Mouse (Mus musculus) liver, postnatal 0 days (tissue): ENCODE data around the gene Pradc1.

ENCODE experiments used
- CTCF ChIP-seq: sonication (generic); IDR thresholded peaks from 2 replicates; pipeline ENCODE4 v1.5.1; 2016; ENCODE audit warnings: antibody characterized with exemption, low read depth
- EP300 ChIP-seq: IDR thresholded peaks from 2 replicates; pipeline ENCODE4 v1.6.1; 2016; ENCODE audit warnings: antibody characterized with exemption, low read depth, mild to moderate bottlenecking

DNA sequence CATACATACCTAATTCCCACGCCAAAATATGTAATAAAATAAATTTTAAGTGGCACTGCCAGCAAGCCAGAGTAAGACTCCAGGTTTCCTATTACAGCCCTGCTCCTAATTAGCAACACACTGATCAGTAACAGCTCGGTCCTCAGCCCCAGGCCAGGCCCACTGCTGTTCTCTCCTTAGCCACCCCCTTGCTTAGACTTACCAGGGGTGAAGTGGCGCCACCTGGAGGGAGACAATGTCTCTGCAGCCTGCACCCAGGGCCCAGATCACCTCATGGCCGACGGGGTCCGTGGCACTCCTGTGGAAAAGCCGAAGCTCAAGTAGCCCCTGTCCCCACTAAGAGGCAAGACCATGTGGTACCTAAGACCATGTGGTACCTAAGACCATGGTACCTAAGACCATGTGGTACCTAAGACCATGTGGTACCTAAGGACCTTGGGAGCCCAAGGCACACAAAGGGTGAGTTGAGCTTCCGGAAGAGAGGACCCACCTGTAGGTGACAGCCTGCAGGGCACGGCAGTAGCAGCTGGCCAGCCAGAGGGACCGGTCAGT lies 25.7 kb upstream of the Pradc1 start:
- peak; percentile 77 for TF ChIP-seq CTCF
- no peak for TF ChIP-seq EP300
